Mouse (Mus musculus) brain, embryonic 14.5 days (tissue): ENCODE data around the gene Thada.

ENCODE experiments used
- CTCF ChIP-seq: fragments of 200-500 bp; IDR thresholded peaks from 2 replicates; pipeline ENCODE4 v1.5.1; 2012; ENCODE audit warnings: inconsistent platforms, mild to moderate bottlenecking, moderate library complexity, borderline replicate concordance; ENCODE audit not compliant: insufficient read depth, insufficient read length; ENCODE audit errors: extremely low read depth
- POLR2A ChIP-seq: fragments of 200-500 bp; IDR thresholded peaks from 2 replicates; pipeline ENCODE4 v1.6.1; 2012; ENCODE audit warnings: mild to moderate bottlenecking, inconsistent platforms, borderline replicate concordance; ENCODE audit not compliant: poor library complexity, insufficient read depth, insufficient read length, severe bottlenecking; ENCODE audit errors: extremely low read depth

GRCm38 (mm10) chr17:84365791-84366301 is 100.2 kb downstream of the Thada start:
- TF ChIP-seq POLR2A: no peak
- TF ChIP-seq CTCF: no peak
